Mouse (Mus musculus) brain, embryonic 18.5 days (tissue): ENCODE measurements around the gene Dars.

Source experiments
- DNase-seq: peaks from one replicate; pipeline ENCODE4 v3.0.0-alpha.2; 2012; ENCODE audit warnings: low read depth, low spot score

Gene Dars

DNA sequence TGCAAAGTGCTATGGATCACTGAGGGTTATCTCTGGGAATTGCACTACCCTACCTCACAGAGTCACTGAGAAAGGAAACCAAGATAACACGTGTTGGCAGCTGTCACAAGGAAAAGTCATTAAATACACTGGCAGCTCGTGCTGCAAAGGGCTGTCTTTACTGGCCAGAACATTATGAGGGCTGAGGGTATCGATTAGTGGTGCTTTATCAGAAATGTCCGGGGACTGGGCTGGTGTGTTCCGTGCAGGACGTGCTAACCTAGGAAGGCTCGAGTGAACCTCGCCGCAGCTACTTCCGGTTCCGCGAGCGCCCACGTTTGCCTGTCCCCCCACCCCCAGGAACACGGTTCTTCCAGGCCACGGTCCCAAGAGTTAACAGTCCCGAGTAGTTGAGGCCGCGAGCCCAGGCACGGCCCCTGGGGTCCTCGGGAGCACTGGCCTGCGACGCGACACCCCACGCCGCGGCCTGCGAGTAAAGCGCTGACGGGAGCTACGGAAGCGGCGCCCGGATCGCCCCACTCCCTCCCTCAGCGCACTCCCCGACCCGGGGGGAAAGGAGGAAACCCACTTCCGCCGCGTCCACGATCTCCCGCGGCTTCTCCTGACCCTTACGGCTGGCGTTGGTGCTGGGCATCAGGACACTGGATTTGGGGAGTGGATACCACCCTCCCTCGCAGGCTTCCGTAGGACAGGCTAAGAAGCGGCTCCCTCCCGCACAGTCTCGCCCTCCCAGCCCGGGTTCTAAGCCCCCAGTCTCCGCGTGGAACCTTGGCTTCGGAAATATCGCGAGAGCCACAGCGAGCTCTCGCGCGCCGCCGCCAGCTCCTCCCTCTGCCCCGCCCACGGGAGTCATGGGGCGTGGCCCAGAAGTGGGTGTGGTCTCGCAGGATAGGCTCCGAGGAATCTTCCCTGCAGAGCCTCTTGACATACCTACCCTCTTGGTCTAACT is at the start of gene Dars:
Gene Dars, minus strand, starts transcription at position 785 of the 949 bp plus-strand sequence.
- DNase-seq = peak; percentile 72

DNA sequence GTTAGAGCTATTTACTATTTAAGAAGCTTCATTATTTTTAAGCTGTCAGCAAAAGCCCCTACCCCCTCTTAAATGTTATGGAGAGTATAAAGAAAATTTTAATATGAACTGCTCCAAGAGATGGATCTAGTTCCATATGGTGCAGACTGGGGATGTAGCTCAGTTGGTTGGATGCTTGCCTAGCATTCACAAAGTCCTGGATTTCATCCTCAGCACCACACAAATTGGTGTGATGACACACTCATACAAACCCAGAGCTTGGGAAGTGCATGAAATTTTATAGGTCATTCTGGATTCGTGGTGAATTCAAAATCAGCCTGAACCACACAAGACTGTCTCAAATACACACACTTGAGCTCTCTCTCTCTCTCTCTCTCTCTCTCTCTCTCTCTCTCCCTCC is 49.7 kb upstream of the Dars start:
- peak; percentile 40 for DNase-seq

DNA sequence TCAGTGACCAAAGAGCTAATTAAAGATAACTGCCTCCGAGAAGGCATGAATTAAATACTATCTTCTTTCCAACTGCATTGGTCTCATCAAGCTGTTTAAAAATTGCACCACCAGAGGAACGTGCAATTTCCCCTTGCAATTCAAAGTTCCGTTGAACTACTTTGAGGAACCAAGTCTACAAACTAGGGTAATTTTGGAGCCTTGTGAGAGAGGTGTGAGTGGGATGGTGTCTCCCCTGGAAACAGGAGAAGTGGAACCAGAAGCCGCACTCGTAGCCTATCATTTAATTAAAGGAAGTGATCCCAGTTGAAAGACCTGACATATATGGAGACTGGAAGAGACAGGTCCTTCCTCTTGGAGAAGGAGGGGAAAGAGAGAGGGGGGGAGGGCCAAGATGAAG is 46.3 kb upstream of the Dars start:
- DNase-seq = no peak

DNA sequence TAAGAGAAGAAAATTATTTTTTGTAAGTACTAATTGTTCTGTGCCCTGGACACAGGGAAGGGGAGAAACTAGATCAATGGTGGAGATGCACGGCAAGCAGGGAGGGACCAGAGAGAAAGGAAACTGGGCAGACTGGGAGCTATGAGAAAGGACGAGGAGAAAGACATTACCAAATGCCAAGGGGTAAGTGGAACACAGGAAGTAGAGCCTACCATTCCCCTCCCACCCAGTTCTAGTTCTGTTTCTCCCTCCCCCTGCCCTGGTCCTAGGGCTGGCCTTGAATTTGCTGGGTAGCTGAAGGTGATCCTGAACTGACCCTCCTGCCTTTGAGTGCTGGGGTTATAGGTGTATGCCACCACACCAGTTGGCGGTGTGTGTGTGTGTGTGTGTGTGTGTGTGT is 45.2 kb upstream of the Dars start:
- no peak for DNase-seq

DNA sequence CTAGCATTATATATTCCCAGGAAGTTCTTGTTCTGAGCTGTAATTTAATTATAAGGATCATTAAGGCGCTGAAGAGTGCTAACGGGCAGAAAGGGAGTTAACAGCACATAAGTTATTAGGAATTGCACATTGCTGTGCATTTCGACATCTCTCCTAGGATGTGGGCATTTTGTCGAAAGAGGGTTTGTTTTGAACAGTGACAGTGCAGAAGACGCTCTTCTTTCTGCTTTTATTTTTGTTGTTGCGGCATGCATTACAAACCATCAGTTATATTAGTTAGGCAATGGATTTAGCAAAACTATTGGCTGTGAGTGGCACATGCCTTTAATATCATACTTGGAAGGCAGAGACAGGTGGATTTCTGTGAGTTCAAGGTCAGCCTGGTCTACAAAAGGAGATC is 43.6 kb upstream of the Dars start:
- no peak for DNase-seq

DNA sequence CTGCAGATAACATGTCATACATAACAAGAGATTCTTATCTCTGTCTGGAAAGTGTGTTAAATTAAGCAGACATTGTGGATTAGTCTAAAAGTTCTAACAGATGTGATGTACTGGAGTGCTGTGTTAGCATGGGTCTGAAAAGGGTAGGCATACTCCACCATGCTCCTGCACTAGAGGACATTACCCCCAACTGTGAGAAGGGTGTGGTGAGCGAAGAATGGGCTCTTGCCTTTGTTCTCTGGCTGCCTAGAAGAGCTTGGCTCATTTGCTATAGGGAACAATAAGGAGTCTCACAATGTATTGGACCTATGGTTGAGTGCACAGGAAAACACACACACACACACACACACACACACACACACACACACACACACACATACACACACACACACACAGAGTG is 42.3 kb upstream of the Dars start:
- no peak for DNase-seq

DNA sequence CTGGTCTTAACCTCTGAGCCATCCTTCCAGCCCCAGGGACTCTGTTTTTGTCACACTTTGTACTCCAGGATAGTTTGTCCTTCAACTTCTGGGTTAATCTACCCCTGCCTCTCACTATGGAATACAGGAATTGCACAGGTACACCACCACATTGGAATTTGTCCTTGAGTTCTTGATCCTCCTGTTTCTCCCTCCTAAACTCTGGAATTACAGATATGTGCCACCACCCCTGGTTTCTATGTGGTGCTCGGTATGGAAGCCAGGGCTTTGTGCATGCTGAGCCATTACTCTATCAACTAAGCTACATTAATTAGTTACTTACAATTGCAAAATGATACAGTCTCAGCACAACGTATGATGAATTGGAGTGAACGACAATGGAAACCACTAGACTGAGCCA is 41.8 kb upstream of the Dars start:
- no peak for DNase-seq

DNA sequence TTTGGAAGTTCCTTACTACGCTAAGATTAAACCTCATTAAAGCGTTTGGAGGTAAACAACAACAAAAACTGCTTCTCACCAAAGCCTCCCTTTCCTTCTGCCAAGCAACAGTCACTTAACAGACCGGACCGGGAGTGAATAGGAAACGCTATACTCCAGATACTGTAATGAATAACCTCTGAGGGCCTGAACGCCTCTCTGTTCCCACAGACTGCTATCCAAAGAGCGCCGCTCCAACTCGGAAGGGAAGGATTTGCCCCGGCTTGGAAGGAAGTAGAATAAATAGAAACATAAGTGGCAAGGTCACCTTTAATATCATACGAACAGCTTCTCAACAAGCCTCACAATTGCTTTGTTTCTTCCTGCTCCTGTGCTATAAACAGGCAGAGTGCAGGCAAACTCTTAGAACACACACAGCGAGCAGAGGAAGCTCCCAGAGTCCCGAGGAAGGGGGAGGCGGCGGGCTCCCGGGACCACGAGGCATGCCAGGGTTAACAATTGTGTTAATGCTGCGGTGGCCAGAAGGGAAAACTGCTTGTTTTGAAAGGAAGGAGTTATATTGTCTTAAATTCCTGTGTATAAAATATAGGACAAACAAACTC is 39.8 kb upstream of the Dars start:
- no peak for DNase-seq

DNA sequence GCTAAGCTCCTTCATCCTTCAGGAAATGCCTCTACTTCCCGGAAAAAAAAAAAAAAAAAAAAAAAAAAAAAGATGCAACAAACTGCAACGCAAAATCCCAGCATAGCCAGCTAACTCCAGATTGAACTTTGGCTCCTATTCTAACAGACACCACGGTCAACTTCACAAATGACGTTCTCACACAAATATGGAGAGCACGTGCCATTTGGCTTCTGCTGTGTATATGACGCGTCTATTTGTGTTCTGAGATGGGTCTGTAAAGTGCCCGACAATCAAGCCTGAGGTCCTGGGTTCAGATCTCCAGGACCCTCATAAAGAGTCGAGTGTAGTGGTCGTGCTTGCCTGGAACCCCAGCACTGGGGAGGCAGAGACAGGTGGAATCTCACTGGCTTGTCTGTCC is 39.1 kb upstream of the Dars start:
- DNase-seq = no peak

DNA sequence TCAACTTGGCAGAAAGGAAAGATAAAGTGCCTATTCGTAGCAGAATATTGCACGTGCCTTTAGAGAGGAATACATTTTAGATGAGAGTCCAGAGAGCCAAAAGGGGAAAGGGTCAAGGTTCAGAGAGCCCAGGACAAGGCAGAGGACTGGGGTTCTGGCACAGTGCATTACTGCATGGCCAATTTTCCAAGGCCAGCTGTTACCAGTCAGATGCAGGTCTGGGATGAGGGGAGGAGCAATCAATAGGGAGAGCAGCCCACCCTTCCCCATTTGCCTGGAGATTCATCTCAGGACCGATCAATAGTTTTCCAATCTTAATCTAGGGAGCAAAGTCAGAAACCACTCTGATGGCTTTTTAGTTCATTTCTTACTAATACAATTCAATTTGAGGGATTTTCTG is 35.0 kb upstream of the Dars start:
- no peak for DNase-seq

DNA sequence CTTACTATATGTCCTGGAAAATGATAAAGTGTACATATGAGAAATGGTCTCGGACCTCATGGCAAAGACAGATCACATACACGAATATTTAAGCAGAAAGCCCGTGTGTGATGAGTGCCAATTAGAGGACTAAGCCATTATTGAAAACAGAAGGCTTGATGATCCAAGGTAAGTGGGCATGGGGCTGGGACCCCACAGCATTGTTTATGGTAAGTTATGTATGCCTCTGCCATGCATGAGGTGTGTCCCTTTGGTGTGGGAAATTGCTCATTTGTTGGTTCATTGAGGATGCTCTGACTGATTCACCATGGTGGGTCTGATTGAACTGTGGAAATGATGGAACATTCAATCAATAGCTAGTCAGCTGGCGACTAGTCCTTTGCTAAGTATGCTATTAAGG is 34.0 kb upstream of the Dars start:
- no peak for DNase-seq

DNA sequence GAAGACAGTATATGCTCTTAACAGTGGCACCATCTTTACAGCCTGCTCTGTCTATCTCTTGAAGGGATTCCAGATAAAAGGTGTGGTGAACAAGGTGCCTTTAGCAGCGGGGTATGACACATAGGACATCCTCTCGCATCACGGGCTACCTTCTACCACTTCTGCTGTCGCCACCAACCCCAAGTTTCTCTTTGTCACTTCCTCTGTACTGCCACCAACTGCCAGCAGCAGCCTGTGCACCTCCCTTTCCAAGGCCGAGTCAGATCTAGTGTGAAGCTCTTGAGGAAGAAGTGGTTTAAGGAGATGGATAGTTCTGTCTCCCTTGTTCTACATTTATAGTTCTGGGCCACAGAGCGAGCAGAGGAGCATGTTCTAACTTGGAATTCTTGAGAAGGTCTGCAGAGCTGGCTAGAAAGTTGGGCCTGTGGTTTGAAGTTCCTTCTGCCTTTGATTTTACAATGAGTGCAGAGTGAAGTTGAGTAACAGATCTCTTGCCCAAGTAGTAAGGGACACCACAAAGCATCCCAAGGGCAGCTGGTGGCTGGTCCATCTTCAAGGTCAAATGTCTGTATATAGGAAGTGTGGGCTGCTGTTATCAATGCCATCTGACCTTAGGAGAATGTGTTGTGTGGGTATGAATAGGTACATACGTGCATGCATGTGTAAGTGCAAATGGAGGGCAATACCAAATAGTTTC is 30.2 kb upstream of the Dars start:
- no peak for DNase-seq

DNA sequence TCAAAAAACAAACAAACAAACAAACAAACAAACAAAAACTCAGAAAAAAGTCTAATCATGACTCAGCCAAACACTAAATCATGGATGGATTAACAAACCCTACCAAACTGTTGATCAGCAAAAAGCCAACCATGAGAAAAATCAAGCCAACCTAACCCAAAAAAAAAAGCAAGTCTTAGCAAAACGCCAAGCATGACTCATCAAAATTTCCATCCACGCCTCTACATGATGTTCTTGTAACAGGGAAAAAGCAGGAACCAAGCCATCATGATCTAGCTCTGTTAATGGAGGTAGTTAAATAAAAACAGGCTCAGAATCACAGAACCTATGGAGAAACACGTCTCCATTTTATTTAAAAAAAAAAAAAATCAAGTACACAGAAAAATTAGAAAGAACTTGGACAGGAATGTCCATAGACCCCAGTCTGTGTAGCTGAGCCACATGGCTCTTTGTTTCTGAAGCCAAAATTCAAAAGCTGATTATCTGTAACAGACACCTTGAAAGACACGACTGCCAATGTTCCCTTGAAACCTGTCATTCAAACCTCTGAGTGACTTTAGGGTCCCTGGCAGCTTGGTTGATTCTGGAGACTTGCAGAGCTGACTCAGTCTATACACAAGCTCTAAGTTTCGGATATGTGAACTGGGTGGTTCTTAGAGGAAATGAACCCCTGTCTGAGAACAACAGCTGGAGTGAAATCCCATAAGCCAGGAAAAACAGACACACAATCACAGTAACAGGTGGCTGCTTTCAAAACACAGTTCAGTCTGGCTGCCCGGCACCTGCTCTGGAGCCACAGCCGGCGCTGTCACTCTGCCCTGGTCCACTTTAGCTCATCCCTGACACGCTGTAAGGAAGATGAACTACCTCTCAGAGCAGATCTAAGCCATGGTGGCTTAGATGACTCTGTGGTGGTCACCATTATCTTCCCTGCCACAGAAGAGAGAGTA is 27.0 kb upstream of the Dars start:
- DNase-seq = no peak

DNA sequence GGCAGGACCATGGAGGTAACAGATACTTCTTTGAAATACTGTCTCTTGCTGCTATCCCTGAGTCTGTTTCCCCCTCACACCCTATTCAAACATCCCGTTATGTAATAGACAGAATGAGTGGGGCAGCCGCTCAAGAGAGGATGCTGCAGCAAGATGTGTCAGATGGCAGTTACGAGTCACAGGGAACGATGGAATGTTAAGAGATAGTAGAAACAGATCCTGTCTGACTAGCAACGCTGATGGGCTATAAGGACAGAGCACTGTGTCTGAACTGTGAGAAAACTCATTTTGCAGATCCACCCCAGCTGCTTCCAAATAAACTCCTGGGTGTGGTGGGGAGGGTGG is 23.9 kb upstream of the Dars start:
- DNase-seq = no peak

DNA sequence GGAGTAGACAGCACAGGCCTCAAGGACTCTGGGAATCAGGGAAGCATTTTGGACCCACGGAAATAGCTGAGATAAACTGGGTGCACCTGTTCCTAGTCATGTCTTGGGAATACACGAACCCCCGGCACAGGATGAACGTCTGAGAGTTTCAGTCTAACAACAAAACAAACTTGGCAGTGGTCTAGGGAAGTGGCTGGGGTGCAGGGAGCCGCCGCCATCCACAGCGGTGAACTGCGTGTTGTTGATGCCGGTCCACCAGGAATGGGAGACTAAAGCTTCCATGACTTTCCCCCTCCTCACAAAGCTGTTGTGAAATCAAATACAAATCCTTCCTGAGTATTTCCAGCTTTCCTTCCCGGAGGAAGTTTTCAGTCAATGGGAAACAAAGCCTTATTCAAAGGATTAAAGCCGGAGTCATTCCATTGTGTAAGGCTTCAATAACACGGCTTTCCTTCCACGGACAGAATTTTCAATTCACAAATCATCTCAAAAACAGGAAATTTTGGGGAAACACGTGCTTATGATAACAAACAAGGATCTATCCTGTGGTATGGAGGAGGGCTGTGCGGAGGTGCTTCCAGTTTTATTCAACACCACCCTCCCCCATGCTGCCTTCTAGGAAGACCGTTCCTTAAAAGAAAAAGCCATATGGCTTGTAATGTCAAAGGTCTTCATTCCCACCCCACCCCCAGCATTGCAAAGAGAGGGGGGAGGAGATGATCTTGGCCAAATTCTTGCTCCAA is 23.4 kb upstream of the Dars start:
- DNase-seq = no peak

DNA sequence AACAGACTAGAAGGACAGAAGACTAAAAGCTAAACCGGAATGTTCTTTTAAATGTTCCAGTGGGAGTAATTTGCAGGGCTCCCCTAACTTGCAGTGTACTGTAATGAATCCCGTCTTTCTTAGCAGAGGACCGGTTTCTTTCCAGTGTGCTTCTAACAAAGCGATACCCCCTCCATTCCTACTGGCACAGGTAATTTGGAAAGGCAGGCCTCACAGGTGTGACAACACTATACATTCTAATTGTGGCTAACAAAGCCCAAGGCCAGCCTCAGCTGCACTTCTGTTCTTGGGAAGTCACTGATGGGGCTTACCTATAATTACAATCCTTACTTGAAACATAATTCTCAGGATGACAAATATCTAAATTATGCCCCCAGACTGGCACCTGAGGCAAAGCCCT is 22.4 kb upstream of the Dars start:
- DNase-seq = no peak

DNA sequence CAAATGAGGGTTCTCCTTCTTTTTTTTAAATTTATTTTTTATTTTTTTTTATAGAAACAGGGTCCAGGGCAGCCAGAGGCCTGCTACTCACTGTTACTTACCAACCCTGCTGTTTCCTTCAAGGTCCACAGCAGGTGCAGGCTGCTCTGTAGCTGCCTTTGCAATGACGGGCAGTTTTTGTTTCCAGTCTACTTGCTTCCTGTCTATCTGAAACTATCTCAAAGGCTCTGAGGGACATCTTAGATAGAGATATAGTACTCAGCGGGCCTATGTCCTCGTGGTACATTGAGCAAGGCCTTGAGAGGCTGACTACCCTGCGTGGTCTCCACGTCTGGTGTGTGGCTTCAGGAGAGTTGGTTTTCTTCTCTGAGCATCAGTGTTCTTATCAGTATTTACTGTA is 21.4 kb upstream of the Dars start:
- no peak for DNase-seq

DNA sequence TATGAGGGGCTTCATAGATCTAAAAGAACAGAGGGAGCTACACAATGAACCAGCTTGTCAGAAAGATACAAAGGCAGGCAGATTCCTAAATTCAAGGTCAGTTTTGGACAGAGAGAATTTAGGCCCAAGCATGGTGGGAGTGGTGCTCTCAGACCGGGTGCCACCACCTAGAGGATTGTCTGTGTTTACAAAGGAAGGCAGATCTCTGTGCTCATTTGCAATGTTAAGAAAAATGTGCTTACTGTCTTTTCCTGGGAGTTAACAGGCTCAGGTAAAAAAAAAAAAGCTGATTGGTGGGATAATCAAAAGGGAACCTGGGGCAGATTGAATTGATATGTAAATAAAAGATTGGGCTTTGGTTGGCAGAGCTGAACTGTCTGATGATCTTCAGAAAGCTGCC is 20.1 kb upstream of the Dars start:
- DNase-seq = no peak

DNA sequence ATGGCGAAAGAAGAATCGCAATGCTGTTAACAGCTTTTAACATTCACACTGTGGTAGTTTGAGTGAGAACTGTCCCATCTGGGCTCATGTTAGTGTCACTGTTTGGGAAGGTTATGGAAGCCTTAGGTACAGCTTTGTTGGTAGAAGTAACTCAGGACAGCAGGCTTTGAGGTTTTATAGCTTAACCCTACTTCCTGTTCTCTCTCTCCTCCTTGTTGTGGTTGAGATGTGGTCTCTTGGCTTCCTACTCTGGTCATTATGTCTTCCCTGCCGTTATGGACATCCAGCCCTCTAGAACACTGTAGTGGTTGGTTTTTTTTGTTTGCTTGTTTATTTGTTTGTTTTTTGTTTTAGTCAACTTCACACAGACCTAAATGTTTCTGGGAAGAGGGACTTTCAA is 18.8 kb upstream of the Dars start:
- no peak for DNase-seq

DNA sequence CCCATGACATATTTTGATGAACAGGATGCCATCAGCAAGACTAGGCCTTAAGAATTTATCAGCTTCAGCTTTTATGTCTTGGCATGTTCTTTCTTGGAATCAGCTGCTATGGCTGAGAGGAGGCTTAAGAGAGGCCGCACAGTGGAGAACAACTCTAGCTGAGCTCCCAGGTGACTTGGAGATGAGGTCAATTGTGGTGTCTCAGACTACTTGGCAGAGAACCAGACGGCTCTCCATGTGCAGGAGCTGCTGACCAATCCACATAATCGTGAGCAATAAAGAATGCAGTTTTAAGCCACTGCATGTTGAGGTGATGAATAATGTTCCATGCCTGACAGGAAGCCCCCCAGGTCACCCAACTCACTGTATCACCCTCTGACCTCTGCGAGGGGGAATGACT is 18.4 kb upstream of the Dars start:
- DNase-seq = no peak

DNA sequence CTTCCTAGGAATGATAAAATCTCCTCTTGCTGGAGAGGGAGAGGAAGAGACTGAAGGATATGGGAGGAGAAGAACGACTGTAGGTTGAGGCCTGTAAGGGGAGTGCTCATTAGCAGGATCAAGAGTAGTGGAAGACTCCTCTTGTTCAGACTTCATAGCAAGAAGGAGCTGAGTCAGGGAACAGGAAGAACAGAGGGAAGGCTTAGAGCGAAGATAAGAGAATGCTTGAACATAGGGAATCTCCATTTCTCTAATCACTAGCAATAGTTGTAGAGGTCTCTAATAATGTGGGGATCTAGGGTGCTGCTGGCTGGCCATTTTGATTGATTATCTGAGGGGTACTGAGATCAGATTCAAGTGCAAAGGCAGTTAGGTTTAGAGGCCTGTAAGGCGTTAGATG is 7.8 kb upstream of the Dars start:
- no peak for DNase-seq
